Mouse (Mus musculus): ENCODE data around the gene Dst. TPM values are rescaled to one million over a fixed set of nuclear protein-coding genes. Genes with fewer than 3 reads are reported as not detected.

Gene Dst
- total and polyA plus RNA-seq, 3 experiments, result 0.08 to 0.60 TPM; not detected in 1

DNA sequence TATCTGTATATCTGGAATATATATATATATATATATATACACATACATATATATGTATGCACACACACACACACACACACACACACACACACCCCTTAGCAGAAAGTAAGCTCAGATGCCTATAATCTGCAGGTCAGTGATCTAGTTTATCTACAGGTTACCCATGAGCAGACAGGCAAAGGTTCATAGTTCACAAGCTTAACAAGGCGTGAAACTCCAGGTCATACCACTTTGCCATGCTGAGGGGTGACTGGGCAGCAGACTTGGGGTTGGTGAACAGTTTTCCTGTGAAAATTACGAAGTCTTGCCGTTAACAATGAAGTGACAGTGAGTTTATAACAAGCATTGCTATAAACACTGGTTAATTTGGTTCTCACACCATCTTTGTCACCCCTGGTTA, 227.5 kb downstream of the Dst start:
- H3K4me1 ChIP-seq (ENCODE audit: control insufficient read depth in 1 of 2, insufficient read depth in 2 of 2, low read length in 2 of 2), result no peaks in the 10 kb centered on the region
- no peak for DNase-seq (ENCODE audit: low read depth, low spot score)
- H3K79me2 ChIP-seq (ENCODE audit: control insufficient read depth, insufficient read depth, low read length, poor library complexity), result no peaks in the 10 kb centered on the region
- no peak for TF ChIP-seq JUND (IDR thresholded peaks at IDR 0.05; ENCODE audit: low read depth, low read length)
- TF ChIP-seq KAT2A (conservative IDR thresholded peaks at IDR 0.05; ENCODE audit: low read depth, low read length), result no peak
- no peak for TF ChIP-seq POLR2AphosphoS2 (IDR thresholded peaks at IDR 0.05; ENCODE audit: low read length)
- TF ChIP-seq USF1 (IDR thresholded peaks at IDR 0.05; ENCODE audit: low read depth, low read length), result no peak
- TF ChIP-seq TCF12 (IDR thresholded peaks at IDR 0.05; ENCODE audit: low read depth, low read length), result no peak
- no peak for TF ChIP-seq RAD21 (IDR thresholded peaks at IDR 0.05; ENCODE audit: low read depth, low read length)
- no peak for TF ChIP-seq MYB (IDR thresholded peaks at IDR 0.05; ENCODE audit: low read depth, low read length)
- TF ChIP-seq CHD1 (IDR thresholded peaks at IDR 0.05; ENCODE audit: low read depth, low read length), result no peak
- TF ChIP-seq TBP (IDR thresholded peaks at IDR 0.05; ENCODE audit: low read depth, low read length), result no peak
- TF ChIP-seq RCOR1 (IDR thresholded peaks at IDR 0.05; ENCODE audit: low read depth, low read length), result no peak
- TF ChIP-seq MXI1 (IDR thresholded peaks at IDR 0.05; ENCODE audit: low read depth, low read length), result no peak
- no peak for TF ChIP-seq GATA1 (IDR thresholded peaks at IDR 0.05; ENCODE audit: low read depth, low read length)
- no peak for TF ChIP-seq CTCF (IDR thresholded peaks at IDR 0.05 in 2 of 3, conservative IDR thresholded peaks at IDR 0.05 in 1 of 3; ENCODE audit: control insufficient read depth in 1 of 3, insufficient read depth in 1 of 3, low read depth in 2 of 3, low read length in 3 of 3, poor library complexity in 1 of 3, severe bottlenecking in 1 of 3)
- no peak for TF ChIP-seq GABPA (IDR thresholded peaks at IDR 0.05; ENCODE audit: low read depth, low read length)
- TF ChIP-seq MYC (IDR thresholded peaks at IDR 0.05; ENCODE audit: low read depth, low read length), result no peak
- no peak for TF ChIP-seq POLR2AphosphoS5 (IDR thresholded peaks at IDR 0.05; ENCODE audit: borderline replicate concordance, low read depth, low read length)
- TF ChIP-seq ETS1 (IDR thresholded peaks at IDR 0.05; ENCODE audit: low read depth, low read length), result no peak
- TF ChIP-seq E2F4 (IDR thresholded peaks at IDR 0.05; ENCODE audit: borderline replicate concordance, low read depth, low read length), result no peak
- no peak for TF ChIP-seq UBTF (IDR thresholded peaks at IDR 0.05; ENCODE audit: borderline replicate concordance, insufficient read depth, low read depth, low read length)
- no peak for TF ChIP-seq MAZ (IDR thresholded peaks at IDR 0.05; ENCODE audit: low read depth, low read length)
- H3K4me3 ChIP-seq (ENCODE audit: control insufficient read depth in 1 of 2, insufficient read depth in 1 of 2, low read depth in 2 of 2, low read length in 2 of 2), result no peak overlapping the region
- no peaks in the 10 kb centered on the region for H3K9me3 ChIP-seq (replicated peaks; ENCODE audit: insufficient read depth, low read length)
- H3K27ac ChIP-seq (ENCODE audit: control insufficient read depth, low read depth, low read length), result no peak overlapping the region
- no peaks in the 10 kb centered on the region for H3K27me3 ChIP-seq (ENCODE audit: control insufficient read depth in 1 of 2, insufficient read depth in 2 of 2, low read length in 2 of 2)
- no peaks in the 10 kb centered on the region for H3K36me3 ChIP-seq (ENCODE audit: control insufficient read depth in 1 of 2, insufficient read depth in 2 of 2, low read length in 2 of 2)
- H3K9ac ChIP-seq (ENCODE audit: control insufficient read depth, low read depth, low read length, poor library complexity, severe bottlenecking), result no peak overlapping the region

DNA sequence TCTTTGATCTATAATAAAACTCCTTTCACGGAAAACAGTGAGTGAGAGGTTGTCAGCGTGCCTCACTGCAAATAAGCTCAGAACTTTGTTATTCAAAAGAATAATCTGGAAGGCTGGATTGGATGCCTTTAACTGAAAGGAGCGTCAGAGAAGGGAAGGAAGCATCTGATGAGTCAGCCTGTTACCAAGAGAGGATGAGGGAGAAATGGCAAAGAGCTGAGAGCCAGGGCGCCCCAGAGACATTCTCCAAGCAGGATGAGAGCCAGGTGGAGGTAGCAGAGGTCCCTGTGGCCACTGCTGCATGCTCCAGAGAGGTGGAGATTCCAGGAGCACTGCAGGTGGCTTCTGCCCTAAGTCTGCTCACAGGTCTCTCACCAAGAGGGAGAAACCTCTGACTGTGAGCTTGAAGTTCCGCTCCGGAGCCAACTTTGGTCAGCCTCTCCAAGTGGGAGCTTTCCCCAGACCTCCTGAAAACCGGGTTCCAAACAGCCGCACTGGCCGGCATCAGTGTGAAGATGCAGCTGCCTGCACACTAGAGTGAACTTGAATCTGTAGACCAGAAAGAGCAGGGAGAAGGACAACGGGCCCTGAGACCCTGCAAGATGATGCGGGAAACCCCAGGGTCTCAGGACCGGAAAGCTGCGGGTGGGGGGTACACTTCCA, 231.3 kb downstream of the Dst start:
- H3K9ac ChIP-seq (ENCODE audit: control insufficient read depth, low read depth, low read length, poor library complexity, severe bottlenecking), result no peak overlapping the region
- no peak overlapping the region for H3K4me3 ChIP-seq (ENCODE audit: control insufficient read depth in 1 of 2, insufficient read depth in 1 of 2, low read depth in 2 of 2, low read length in 2 of 2)
- no peaks in the 10 kb centered on the region for H3K4me1 ChIP-seq (ENCODE audit: control insufficient read depth in 1 of 2, insufficient read depth in 2 of 2, low read length in 2 of 2)
- no peaks in the 10 kb centered on the region for H3K36me3 ChIP-seq (ENCODE audit: control insufficient read depth in 1 of 2, insufficient read depth in 2 of 2, low read length in 2 of 2)
- TF ChIP-seq ELF1 (IDR thresholded peaks at IDR 0.05; ENCODE audit: low read depth, low read length) (no peak), TBP (IDR thresholded peaks at IDR 0.05; ENCODE audit: low read depth, low read length) (no peak), SIN3A (IDR thresholded peaks at IDR 0.05; ENCODE audit: low read length) (no peak), TCF12 (IDR thresholded peaks at IDR 0.05; ENCODE audit: low read depth, low read length) (no peak), MYC (IDR thresholded peaks at IDR 0.05; ENCODE audit: low read depth, low read length) (no peak), ZKSCAN1 (IDR thresholded peaks at IDR 0.05; ENCODE audit: low read depth, low read length) (no peak), MAZ (IDR thresholded peaks at IDR 0.05; ENCODE audit: low read depth, low read length) (no peak), JUND (IDR thresholded peaks at IDR 0.05; ENCODE audit: low read depth, low read length) (no peak), ZC3H11A (IDR thresholded peaks at IDR 0.05; ENCODE audit: low read depth, low read length) (no peak), NRF1 (IDR thresholded peaks at IDR 0.05; ENCODE audit: insufficient read depth, low read depth, low read length, poor library complexity, severe bottlenecking) (no peak), BHLHE40 (IDR thresholded peaks at IDR 0.05; ENCODE audit: borderline replicate concordance, low read depth, low read length) (no peak), ZNF384 (IDR thresholded peaks at IDR 0.05; ENCODE audit: low read depth, low read length) (no peak), USF2 (IDR thresholded peaks at IDR 0.05; ENCODE audit: borderline replicate concordance in 1 of 2, insufficient read depth in 1 of 2, low read depth in 1 of 2, low read length in 2 of 2) (no peak), MAFK (IDR thresholded peaks at IDR 0.05; ENCODE audit: borderline replicate concordance, low read depth, low read length) (no peak), KAT2A (conservative IDR thresholded peaks at IDR 0.05; ENCODE audit: low read depth, low read length) (no peak), ETS1 (IDR thresholded peaks at IDR 0.05; ENCODE audit: low read depth, low read length) (no peak), MYB (IDR thresholded peaks at IDR 0.05; ENCODE audit: low read depth, low read length) (no peak), NELFE (IDR thresholded peaks at IDR 0.05; ENCODE audit: low read depth, low read length) (no peak)
- no peak for DNase-seq (ENCODE audit: low read depth, low spot score)
- no peak overlapping the region for H3K27ac ChIP-seq (ENCODE audit: control insufficient read depth, low read depth, low read length)
- no peaks in the 10 kb centered on the region for H3K27me3 ChIP-seq (ENCODE audit: control insufficient read depth in 1 of 2, insufficient read depth in 2 of 2, low read length in 2 of 2)
- no peaks in the 10 kb centered on the region for H3K79me2 ChIP-seq (ENCODE audit: control insufficient read depth, insufficient read depth, low read length, poor library complexity)
- H3K9me3 ChIP-seq (replicated peaks; ENCODE audit: insufficient read depth, low read length), result no peaks in the 10 kb centered on the region

Measured in MEL (cell line).